Mouse (Mus musculus) frontal cortex, postnatal 14 days (tissue): ENCODE measurements around the gene Apoc2.
"Not testable (repeated sequence)": the region's sequence is repeated elsewhere in the genome, so short reads cannot be mapped to it uniquely, and the experiment has no call there.

Source experiments
- DNase-seq, 2 experiments: peaks; one replicate each; pipeline ENCODE4 v3.0.0; 2022; ENCODE audit warnings: low spot score in 2 of 2

Gene Apoc2

DNA sequence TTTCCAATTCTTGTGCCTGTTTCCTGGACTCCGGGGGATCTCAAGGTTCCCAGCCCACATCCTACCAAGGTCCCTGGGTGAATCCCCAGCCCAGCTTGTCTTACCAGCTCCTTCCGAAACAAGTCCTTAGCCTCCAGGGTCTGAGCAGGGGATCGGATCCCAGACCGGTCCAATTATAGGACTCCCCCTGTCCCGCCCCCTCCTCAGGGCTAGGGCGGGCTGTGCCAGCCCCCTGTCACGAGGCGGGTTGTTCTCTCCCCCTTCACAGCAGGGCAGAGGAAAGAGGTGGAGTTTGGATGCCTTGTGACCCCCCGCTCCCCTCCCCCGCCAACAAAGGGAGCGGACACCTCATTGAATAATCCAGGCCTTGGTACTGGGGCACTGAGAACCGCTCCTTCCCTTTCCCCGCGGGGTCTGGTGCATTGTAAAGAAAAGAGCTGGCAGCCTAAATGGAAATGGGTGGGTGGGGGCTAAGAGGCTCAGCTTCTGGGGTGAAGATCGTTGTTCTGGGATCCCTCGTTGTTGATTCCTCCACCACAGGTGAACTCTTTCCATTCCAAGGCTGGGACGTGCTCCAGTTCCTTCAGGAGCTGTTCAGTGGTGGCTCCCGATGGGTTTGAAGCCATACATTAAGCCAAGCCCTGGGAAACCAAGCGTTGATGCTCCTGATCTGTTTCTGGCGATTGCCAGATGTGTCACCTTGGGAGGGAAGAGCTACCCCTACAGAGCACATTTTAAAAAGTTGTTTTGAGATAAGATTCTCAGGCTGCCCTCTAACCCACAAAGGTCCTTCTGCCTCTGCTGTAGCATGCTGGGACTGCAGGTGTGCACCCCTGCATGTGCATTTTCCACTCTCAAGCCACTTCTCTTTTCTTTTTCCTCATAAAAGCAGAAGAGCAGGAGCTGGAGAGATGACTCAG is 21.4 kb upstream of the Apoc2 start, which contains the start of gene Apoe:
Gene Apoe (minus strand): TSS at position 282 of the 920 bp plus-strand sequence.
- DNase-seq = peak in 1 of 2 experiments; percentile 73

DNA sequence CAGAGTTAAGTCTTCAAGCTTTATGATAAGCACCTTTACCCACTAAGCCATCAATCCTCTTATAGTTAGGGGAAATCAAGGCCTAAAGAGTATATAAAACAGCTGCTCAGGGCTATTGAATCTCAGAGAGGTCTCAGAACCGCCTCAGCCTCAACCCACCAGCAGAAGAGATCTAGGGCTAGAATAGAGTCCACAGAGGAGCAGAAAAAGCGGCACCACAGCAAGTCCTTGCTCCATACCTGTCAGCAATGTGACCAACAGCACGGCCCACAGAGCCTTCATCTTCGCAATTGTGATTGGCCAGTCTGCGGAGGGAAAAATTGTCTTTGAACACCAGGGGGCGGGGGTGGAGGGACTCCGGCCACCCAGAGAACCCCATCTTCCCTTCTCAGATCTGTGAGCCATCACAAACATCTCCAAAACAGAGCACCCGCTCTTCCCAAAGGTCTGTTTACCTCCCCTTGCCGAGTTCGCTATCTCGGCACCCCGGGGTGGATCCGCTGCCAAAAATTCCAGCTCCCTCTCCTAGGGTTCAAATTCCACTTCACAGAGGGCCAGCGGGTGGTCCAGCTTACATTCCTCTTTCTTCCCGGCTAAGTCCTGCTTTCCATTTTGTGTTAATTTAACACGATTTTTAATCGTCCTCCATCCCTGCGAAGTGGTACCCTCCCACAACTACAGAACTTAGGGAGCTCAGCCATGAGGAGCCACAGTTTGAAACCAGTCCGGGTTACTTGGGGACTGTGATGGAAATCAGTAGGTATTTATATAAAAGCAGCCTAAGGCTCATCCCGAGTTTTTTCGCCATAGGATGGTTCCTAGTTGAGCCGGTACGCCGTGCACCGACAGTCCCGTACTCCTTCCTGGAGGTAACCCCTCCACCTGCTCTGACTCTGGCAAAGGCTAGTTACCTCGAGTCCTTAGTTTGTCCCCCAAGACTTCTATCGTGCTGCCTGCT is 20.5 kb upstream of the Apoc2 start:
- no peak for DNase-seq

DNA sequence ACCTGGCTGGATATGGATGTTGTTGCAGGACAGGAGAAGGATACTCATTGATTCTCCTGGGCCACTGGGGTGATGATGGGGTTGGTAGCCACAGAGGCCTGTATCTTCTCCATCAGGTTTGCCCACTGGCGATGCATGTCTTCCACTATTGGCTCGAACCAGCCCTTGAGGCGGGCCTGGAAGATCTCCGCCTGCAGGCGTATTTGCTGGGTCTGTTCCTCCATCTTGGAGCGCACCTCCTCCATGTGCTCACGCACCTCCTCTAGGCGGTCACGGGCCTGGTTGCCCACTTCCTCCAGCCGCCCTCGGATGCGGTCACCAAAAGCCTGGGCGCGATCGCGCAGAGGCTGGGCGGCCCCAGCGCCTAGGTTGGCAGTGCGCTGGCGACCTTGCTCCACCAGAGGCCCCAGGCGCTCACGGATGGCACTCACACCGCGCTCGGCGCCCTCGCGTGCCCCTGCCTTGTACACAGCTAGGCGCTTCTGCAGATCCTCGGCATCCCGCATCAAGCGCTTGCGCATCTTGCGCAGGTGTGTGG is 18.7 kb upstream of the Apoc2 start:
- DNase-seq = no peak

GRCm38 (mm10) chr7:19695881-19696280 is 18.1 kb upstream of the Apoc2 start:
- no peak for DNase-seq

- no peak for DNase-seq
These were observed 17.5 kb upstream of the Apoc2 start for GRCm38 (mm10) chr7:19695213-19695594.

GRCm38 (mm10) chr7:19694336-19695212 is 16.8 kb upstream of the Apoc2 start:
- no peak for DNase-seq

GRCm38 (mm10) chr7:19693421-19693820 is 15.7 kb upstream of the Apoc2 start:
- DNase-seq = no peak

GRCm38 (mm10) chr7:19691873-19692865 is 14.4 kb upstream of the Apoc2 start, which contains the start of gene Apoc1:
Apoc1 (minus strand) TSS chr7:19692660.
- no peak for DNase-seq

DNA sequence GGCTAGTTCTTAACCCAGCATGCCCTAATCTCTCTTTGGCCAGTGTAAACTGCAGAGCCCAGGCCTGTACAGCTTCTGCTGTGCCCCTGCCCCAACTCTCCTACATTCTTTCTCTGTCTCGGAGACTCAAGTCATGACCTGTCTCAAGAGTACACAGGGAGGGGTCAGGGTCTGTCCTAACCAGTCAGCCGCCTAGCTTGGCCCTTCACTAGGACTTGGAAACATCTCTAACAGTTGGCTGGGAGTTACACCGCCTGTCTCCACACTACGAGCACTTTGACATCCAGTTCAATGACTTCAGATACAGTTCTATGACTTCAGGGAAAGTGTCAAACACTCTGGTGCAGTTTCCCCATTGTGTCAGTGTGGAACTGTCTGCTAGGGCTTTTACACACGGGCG is 13.7 kb upstream of the Apoc2 start:
- no peak for DNase-seq

DNA sequence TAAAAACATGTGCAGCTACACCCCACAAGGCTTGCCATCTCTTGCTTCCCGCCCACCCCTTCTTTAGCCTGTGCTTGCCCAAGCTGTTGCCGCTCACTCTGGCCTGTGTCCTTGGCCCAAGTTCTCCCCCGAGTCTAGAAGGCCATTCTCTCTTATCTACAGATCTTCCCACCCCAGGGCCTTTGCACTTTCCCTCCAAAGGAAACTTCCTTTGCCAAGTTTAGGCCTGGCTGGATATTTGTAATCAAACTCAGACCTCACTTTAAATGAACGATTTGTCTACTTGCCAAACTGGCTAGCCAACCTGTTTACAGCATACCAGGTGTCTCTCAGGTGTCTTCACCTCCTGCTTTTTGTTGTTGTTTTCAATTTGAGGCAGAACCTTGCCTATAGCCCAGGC is 13.1 kb upstream of the Apoc2 start:
- DNase-seq = no peak

DNA sequence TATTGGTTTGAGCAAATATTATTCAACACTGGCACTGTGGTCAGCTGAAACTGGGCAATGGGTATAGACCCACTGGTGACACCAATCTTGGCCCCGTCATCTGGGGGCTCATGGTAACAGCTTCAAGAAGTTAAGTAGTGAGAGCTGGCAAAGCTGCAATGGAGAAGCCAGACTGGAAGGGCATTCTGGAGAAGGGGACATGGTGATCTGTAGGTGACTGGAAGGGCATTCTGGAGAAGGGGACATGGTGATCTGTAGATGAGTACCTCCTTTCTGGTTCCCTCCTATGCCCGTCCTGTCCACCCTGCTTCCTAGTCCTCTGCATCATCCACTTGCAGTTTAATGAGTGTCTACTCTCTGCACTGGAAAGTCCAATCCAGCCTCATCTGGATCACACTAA is 10.9 kb upstream of the Apoc2 start:
- DNase-seq = no peak

GRCm38 (mm10) chr7:19688101-19688500 is 10.4 kb upstream of the Apoc2 start:
- no peak for DNase-seq

DNA sequence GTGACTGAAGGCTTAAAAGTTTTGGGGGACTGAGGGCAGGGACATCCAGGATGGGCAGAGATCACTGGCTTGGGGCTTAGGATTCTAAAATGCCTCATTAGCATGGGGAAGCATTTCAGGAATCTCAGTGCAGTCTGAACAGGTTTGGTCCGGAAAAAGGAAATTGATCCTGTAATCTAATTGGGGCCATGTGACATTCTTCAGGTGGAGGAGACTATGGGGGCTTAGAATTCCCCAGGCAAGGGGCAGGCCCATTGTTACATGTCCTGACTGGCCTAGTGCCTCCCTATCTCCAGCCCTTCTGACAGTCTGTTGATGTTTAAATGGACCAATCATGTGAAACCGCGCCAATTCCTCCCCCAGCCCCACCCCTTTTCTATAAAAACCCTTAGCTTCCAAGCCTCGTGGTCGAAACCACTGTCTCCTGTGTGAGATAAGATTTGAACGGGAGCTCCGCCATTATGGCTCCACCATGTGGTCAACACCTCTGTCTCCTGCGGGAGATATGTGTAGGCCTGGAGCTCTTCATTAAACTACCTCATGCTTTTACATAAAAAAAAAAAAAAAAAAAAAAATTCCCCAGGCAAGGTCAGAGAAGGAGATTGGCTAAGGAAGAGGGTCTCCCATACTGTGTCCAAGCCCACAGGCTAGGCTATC is 9.3 kb upstream of the Apoc2 start:
- not testable (repeated sequence) for DNase-seq

DNA sequence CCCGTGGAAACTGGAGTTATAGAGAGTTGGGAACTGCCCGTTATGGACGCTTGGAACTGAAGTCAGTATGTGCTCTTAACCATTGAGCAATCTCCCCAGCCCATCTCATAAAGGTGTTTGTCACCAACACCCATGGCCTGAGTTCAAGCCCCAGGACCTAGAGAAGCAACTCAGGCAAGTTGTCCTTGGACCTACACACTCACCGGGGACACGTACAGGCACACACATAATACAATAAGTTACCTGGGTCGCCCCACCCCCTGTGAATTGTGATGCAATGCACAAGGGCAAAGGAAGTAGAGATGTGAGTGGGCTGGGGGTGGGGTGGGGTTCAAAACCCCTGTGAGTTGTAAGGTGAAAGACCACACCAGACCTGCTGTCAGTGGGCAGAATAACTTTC is 8.8 kb upstream of the Apoc2 start:
- DNase-seq = no peak

- no peak for DNase-seq
These were observed 7.6 kb upstream of the Apoc2 start for GRCm38 (mm10) chr7:19685374-19685773.

DNA sequence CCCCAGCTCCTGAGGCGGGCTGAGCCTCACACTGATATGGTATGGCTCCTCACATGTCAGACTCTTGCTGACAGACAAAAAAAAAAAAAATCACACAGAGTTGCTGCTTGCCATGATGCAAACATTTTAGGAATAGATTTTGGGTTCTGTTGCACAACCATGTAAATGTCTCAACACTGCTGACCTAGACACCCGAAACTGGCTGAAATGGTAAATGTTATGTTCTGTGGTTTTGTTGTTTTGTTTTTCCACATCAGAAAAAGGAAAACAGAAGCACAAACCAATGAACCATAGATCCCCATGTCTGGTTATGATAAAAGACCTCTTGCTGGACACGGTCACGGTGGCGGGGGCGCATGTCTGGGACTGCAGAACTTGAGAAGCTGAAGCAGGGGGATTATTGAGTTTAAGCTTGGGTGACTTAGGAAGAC is 6.0 kb upstream of the Apoc2 start:
- no peak for DNase-seq

DNA sequence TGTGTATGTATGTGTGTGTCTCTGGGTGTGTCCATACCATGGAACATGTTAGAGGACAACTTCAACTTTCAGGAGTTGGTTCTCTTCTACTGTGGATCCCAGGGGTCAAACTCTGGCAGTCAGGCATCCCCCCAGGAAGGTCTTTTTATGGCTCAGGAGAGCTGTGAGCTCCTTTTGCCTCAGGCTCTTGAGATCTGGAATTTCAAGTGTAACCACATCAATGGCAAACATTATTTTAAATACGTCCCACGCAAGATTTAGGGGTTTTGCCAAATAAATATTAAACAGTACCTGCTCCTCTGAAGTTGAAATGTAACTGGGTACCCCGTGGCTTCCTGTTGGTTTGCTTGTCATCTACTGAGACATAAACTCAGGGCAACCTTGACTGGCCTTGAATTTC is 5.2 kb upstream of the Apoc2 start:
- DNase-seq = no peak

DNA sequence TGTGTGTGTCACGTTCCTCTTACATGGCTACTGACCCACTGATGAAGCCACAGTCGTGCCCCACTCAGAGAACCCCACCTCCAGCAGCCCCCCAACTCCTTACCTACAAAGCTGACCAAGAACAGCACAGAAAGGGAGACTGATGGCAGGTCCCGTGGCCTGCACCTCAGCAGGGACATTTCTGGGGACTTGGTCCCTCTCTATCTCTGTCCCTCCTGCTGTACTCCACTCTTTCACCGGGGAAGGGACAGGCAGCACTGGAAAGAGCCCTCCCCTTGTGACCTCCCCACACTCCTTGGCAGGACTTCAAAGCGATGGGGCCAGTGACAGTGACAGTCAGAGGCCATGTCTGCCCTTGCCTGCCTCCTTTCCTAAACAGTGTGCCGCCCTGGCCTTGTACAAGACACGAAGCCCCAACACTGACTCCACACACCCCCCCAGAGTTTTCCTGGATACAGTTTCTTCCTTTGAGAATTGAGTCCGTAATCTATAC is 3.5 kb upstream of the Apoc2 start, which contains the start of the genes Gm44805 and Apoc4:
Gene Gm44805 (minus strand): TSS at position 222 of the 493 bp plus-strand sequence.
Gene Apoc4 (minus strand): TSS at position 278 of the 493 bp plus-strand sequence.
- DNase-seq = no peak

GRCm38 (mm10) chr7:19680702-19681101 is 3.0 kb upstream of the Apoc2 start:
- DNase-seq = no peak
